Mouse (Mus musculus) layer of hippocampus, postnatal 25 days (tissue): ENCODE measurements at regions not wholly inside any gene's neighbourhood (a gene's known extent, or its start where the extent isn't known, plus 50 kb on each side); places are given as distances from the start of the nearest gene placed in this dataset.
A peak's percentile ranks its signal among the peaks of the same experiment; 100 is the strongest.
"Not testable (repeated sequence)": the region's sequence is repeated elsewhere in the genome, so short reads cannot be mapped to it uniquely, and the experiment has no call there.

Experiments used
- DNase-seq, 2 experiments: peaks; one replicate each; pipeline ENCODE4 v3.0.0; 2022; ENCODE audit warnings: mixed read lengths in 2 of 2, low spot score in 1 of 2; ENCODE audit errors: extremely low spot score in 1 of 2

GRCm38 (mm10) chr7:138758386-138758785 is 87.5 kb upstream of the Ppp2r2d start:
- no peak for DNase-seq

- DNase-seq = no peak
Observed at GRCm38 (mm10) chr7:138748442-138748841, 97.4 kb upstream of the Ppp2r2d start.

- DNase-seq = no peak
Observed at GRCm38 (mm10) chr7:138746616-138747015, 99.3 kb upstream of the Ppp2r2d start.

- DNase-seq = no peak
Observed at GRCm38 (mm10) chr7:138742516-138742845, 103.4 kb upstream of the Ppp2r2d start.

DNA sequence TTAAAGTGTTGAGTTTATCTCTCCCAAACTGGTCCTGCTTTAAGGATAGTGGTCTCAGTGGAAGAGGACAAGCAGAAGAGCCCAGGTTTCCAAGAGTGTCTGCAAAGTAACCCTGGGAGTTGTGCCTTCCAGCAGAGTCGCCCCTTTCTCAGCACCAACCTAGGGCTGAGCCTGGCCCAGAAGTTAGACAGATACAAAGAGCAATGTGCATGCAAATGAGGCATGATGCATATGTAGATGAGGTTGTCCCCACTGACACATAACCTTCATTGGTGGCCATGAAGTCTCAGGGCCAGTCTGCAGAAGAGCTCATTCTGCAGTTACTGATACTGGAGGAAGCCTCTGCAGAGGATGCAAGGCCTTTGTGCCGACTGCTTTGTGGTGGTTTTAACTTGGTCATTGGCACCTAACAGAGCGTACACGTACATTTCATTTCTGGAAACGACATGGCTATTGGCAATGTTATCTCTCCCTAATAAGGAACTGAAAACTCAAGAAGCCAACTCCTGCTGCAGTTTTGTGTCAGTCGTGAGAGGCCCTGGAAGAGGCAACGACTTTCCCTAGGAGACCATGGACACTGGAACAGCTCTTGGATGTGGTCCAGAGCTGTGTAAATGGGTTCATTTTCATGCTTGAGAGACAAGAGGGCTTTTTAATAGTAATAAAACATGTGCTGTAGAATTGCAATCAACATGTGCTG is 103.9 kb upstream of the Ppp2r2d start:
- no peak for DNase-seq

GRCm38 (mm10) chr7:138734254-138734653 is 111.6 kb upstream of the Ppp2r2d start:
- DNase-seq = peak; percentile 26 to 61

DNA sequence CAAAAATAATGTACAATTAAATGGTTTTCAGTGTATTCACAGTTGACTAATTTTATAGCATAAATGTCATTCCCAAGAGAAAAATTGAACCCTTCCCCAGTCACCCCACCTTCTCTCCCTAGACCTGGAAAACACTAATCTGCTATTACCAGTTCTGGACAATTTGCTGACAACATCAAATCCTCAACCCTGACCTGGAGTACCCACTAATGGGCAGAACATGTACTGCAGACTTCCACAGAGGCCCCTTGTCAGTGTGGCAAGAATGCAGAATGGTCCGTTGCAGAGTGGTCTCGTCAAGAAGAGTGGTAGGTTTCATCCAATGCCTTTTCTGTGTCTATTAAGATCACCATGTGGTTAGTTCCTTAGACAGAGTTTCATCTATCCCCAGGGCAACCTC is 121.0 kb upstream of the Ppp2r2d start:
- no peak for DNase-seq

DNA sequence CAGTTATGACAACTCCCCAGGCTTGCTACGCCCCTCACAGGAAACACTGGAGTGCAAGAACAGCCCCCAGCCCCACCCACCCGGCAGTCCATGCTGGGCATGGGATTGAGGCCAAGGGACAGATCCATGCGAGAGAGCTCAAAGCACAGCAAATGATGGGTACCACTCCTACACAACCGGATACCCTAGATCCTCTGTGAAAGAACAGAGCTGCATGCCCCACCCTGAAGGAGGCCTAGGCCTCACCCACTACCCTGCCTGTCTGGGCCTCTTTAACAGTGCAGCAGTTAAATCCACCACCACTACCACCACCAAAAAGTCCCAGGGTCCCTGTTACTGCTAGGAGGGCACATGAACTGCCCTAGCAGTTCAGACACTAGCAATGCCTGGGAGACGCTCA is 126.3 kb upstream of the Ppp2r2d start:
- no peak for DNase-seq

DNA sequence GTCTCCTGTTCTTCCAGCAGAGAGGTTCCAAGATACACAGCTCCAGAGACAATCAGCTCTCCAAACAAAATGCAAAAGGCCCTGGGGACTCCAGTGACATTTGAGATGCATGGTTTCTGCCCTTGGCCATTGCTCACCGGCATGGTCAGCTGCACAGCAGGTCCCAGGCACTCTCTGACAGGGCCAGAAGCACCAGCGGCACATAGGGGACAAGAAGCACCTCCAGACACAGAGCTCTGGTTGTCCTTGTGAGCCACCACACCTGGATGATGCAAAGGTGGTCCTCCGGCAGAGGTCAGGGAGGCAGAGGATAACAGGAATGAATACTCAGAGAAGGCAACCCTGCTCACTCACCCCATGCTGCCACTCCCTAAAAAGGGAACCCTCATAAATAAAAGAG is 126.8 kb upstream of the Ppp2r2d start:
- no peak for DNase-seq

DNA sequence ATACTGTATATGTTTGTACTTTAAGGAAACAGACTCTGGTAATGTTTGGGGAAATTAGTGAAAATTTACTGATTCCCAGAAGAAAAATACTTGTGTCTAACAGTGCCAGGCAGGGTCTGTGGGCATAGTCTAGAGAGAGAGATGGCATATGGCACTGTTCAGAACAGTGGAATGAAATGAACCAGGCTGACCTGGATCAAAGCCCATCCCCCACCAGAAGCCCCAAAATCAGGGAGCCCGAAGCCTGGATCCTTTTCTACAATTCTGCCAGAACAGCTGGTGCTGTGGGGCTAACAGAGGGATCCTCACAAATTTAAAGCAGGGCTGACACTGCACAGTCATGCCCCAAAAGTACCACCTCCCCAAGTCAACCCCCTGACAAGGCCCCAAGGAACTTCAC is 131.1 kb upstream of the Ppp2r2d start:
- DNase-seq = no peak

GRCm38 (mm10) chr7:138708373-138708772 is 137.5 kb upstream of the Ppp2r2d start:
- no peak for DNase-seq

DNA sequence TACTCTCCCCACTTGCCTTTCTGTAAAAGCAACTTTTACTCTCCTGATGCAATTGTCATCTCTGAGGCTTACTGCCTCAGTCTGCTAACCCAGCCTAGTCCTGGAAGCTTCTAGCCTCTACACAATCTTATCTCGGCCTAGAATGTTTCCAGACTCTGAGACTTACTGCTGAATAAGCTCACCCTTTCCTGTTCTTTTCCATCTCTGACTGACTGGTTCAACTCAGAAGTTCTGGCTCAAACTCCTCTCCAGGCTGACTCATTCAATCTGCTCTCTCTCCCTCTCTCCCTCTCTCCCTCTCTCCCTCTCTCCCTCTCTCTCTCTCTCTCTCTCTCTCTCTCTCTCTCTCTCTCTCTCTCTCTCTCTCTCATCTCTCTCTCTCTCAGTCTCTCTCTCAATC is 146.3 kb upstream of the Ppp2r2d start:
- not testable (repeated sequence) for DNase-seq

DNA sequence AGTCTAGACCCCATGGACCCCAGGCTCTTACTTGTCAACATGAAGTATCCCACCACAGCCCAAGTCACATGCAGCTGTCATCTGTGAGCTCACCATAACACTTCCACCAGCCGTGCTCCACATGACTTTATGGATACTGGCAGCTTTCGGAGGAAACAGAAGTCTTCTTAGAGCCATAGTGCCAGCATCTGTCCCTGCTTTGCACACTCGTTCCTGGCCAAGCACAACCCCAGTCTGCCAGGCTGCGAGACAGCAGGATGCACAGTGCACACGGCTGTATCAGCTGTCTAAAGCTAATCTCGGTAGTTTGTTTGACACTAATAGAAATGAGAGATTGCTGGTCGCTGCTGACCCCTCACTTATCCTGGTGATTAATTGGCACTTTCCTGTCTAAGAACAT is 163.7 kb upstream of the Ppp2r2d start:
- no peak for DNase-seq

- DNase-seq = no peak
Observed at GRCm38 (mm10) chr7:138680530-138680929, 165.3 kb upstream of the Ppp2r2d start.

GRCm38 (mm10) chr7:138679575-138679974 is 166.3 kb upstream of the Ppp2r2d start:
- DNase-seq = no peak

GRCm38 (mm10) chr7:138672959-138673358 is 172.9 kb upstream of the Ppp2r2d start:
- DNase-seq = no peak

- DNase-seq = no peak
Observed at GRCm38 (mm10) chr7:138668337-138668736, 177.5 kb upstream of the Ppp2r2d start.

GRCm38 (mm10) chr7:138660124-138660523 is 185.8 kb upstream of the Ppp2r2d start:
- no peak for DNase-seq

- no peak for DNase-seq
Observed at GRCm38 (mm10) chr7:138657521-138657920, 188.4 kb upstream of the Ppp2r2d start.

GRCm38 (mm10) chr7:138657076-138657475 is 188.8 kb upstream of the Ppp2r2d start:
- DNase-seq = no peak

- no peak for DNase-seq
Observed at GRCm38 (mm10) chr7:138655940-138656339, 189.9 kb upstream of the Ppp2r2d start.

DNA sequence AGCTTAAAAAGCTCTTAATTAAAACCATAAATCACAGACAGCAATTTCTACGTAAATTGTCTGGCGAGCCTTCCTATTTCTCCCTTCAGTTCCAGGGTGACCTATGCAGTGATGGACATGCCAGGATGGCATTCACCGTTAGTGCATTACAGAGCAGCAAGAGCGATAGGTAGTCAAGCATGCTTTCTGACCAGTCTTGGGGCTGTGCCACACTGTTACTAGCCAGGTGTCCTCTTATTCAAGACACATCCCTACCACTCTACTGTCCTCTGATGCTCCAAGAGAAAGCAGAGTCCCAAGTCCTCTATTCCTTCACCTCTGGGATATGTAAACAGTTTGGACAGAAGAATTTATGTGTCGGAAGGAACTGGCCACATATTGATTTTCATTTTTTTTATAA is 194.9 kb upstream of the Ppp2r2d start:
- no peak for DNase-seq

DNA sequence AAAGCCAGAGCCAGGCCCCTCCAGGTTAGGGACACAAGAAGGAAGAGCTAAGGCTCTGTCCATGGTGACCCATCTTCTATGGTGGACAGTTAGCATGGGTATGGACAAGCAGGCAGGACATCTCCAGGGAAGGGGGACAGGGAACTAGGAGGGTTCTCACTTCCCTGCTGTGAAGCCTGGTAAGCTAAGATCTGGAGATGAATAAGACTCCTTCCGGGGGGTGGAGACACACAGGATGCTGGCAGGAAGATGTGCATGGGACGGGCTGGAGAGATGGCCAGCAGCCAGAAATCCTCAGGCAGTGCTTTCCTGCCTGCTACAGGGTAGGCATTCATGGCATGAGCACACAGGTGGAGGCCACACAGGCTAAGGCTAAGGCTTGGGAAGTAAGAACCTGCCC is 198.2 kb upstream of the Ppp2r2d start:
- DNase-seq = no peak
